Comparison of ENCODE assay signal across 8 mouse cellular contexts in the genomic region with DNA sequence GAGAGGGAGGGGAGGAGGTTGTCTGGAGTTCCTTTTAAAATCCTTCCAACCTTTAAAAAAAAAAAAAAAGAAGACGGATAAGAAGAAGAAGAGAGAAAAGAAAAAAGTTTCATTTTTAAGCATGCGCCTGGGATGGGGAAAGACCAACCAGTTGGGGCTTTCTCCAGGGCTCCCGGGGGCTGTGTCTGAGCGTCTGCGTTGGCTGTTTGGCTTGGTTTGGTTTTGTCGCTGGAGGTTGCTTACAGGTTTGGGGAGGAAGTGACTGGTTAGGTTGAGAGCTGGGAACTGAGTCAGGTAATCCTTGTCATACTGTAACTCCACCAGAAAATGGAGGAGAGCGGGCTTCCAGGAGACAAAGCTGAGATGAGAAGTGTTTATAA. TPM values are rescaled to one million over a fixed set of nuclear protein-coding genes. Genes with fewer than 3 reads are reported as not detected.
DNase-seq lines count a peak whose midpoint lies in the region; ATAC-seq and TF ChIP-seq lines count a peak whose summit lies in the region.

No protein-coding gene starts in this region.

- intact Hi-C loops in heart, adult 2 months (cut with DNase I) = loop anchor here (2.0 to 10.0 kb wide), 4 partner anchors 33 to 275 kb away; no protein-coding TSS in a partner anchor

- no peak for TF ChIP-seq POLR2A in heart, adult 2 months (IDR thresholded peaks at IDR 0.05; ENCODE audit: insufficient read depth, low read depth, low read length)

- H3K27me3 ChIP-seq in heart, adult 2 months (ENCODE audit: control insufficient read depth, insufficient read depth, low read length) = no peaks in the 10 kb centered on the region
- no peaks in the 10 kb centered on the region for H3K27me3 ChIP-seq in embryonic facial prominence, embryonic 14.5 days (replicated peaks; ENCODE audit: control insufficient read depth, insufficient read depth, low read length)
- H3K27me3 ChIP-seq in intestine, postnatal 0 days (replicated peaks; ENCODE audit: control insufficient read depth, insufficient read depth, low read length) = no peaks in the 10 kb centered on the region
- no peaks in the 10 kb centered on the region for H3K27me3 ChIP-seq in midbrain, postnatal 0 days (ENCODE audit: insufficient read depth, low read length)

- peak overlapping the region; percentile 70 for H3K4me3 ChIP-seq in heart, adult 2 months
- H3K4me3 ChIP-seq in embryonic facial prominence, embryonic 14.5 days (ENCODE audit: low read depth, low read length) = peak overlapping the region; percentile 67
- H3K4me3 ChIP-seq in intestine, postnatal 0 days (ENCODE audit: low read depth, low read length) = peak overlapping the region; percentile 81
- H3K4me3 ChIP-seq in midbrain, postnatal 0 days (ENCODE audit: low read depth, low read length) = peak overlapping the region; percentile 63

- H3K27ac ChIP-seq in heart, adult 2 months = peak overlapping the region; percentile 73
- peak overlapping the region; percentile 91 for H3K27ac ChIP-seq in embryonic facial prominence, embryonic 14.5 days (replicated peaks; ENCODE audit: low read depth, low read length)
- peak overlapping the region; percentile 85 for H3K27ac ChIP-seq in intestine, postnatal 0 days (ENCODE audit: low read depth, low read length)
- peak overlapping the region; percentile 95 for H3K27ac ChIP-seq in midbrain, postnatal 0 days (ENCODE audit: low read depth, low read length)

- H3K9ac ChIP-seq in heart, adult 2 months (ENCODE audit: low read depth, low read length) = no peak overlapping the region; the same call in 1 of the 2 replicates
- peak overlapping the region; percentile 86 for H3K9ac ChIP-seq in embryonic facial prominence, embryonic 14.5 days (ENCODE audit: low read depth, low read length)
- peak overlapping the region; percentile 83 for H3K9ac ChIP-seq in intestine, postnatal 0 days (ENCODE audit: low read depth, low read length)
- peak overlapping the region; percentile 73 for H3K9ac ChIP-seq in midbrain, postnatal 0 days (replicated peaks; ENCODE audit: low read length, poor library complexity, severe bottlenecking)

- no peaks in the 10 kb centered on the region for H3K79me2 ChIP-seq in heart, adult 2 months (replicated peaks; ENCODE audit: control insufficient read depth, insufficient read depth, low read length)

- peaks cover 5% of the 10 kb centered on the region for H3K36me3 ChIP-seq in heart, adult 2 months (ENCODE audit: control insufficient read depth, insufficient read depth, low read length)
- no peaks in the 10 kb centered on the region for H3K36me3 ChIP-seq in embryonic facial prominence, embryonic 14.5 days (ENCODE audit: control insufficient read depth, insufficient read depth, low read length)
- no peaks in the 10 kb centered on the region for H3K36me3 ChIP-seq in intestine, postnatal 0 days (ENCODE audit: control insufficient read depth, insufficient read depth)
- H3K36me3 ChIP-seq in midbrain, postnatal 0 days (ENCODE audit: insufficient read depth, low read length) = no peaks in the 10 kb centered on the region

- no peak for ATAC-seq in embryonic facial prominence, embryonic 14.5 days (ENCODE audit: low read depth)
- ATAC-seq in intestine, postnatal 0 days = no peak
- ATAC-seq in midbrain, postnatal 0 days (ENCODE audit: low FRiP score) = no peak

- H3K9me3 ChIP-seq in embryonic facial prominence, embryonic 14.5 days (ENCODE audit: control insufficient read depth, low read length) = no peaks in the 10 kb centered on the region
- H3K9me3 ChIP-seq in intestine, postnatal 0 days (ENCODE audit: control insufficient read depth) = no peaks in the 10 kb centered on the region
- no peaks in the 10 kb centered on the region for H3K9me3 ChIP-seq in midbrain, postnatal 0 days (ENCODE audit: low read length)

- DNase-seq in heart, adult 2 months = peak in 1 of 2 experiments; percentile 40
- no peak for DNase-seq in heart, adult 8-10 months (ENCODE audit: low spot score)
- DNase-seq in ES-CJ7 (ENCODE audit: low read depth, low spot score) = peak; percentile 45
- DNase-seq in embryonic facial prominence, embryonic 14.5 days (ENCODE audit: low spot score) = peak; percentile 59
- DNase-seq in midbrain, postnatal 0 days (ENCODE audit: low spot score) = peak; percentile 46
- no peak for DNase-seq in layer of hippocampus, adult 9-11 months
- DNase-seq in spleen, postnatal 36 days (ENCODE audit: low spot score in 2 of 2) = no peak

- 28% methylated on average over 7 of the region's 7 CpGs for WGBS in heart, adult 2 months
- 6% methylated on average over 7 of the region's 7 CpGs for WGBS in embryonic facial prominence, embryonic 14.5 days
- WGBS in intestine, postnatal 0 days = 12% methylated on average over 7 of the region's 7 CpGs
- 5% methylated on average over 7 of the region's 7 CpGs for WGBS in midbrain, postnatal 0 days

- H3K4me1 ChIP-seq in heart, adult 2 months (ENCODE audit: control insufficient read depth, insufficient read depth, low read length) = peaks cover 6% of the 10 kb centered on the region
- H3K4me1 ChIP-seq in embryonic facial prominence, embryonic 14.5 days (ENCODE audit: control insufficient read depth, insufficient read depth, low read length) = peaks cover 27% of the 10 kb centered on the region
- no peaks in the 10 kb centered on the region for H3K4me1 ChIP-seq in intestine, postnatal 0 days (replicated peaks; ENCODE audit: control insufficient read depth, insufficient read depth, low read length)
- peaks cover 18% of the 10 kb centered on the region; the same call in 1 of the 2 replicates for H3K4me1 ChIP-seq in midbrain, postnatal 0 days (ENCODE audit: insufficient read depth, low read length)

- TF ChIP-seq EP300 in heart, adult 2 months (IDR thresholded peaks at IDR 0.05; ENCODE audit: insufficient read depth, low read depth, low read length) = no peak

- TF ChIP-seq CTCF in heart, adult 2 months (IDR thresholded peaks at IDR 0.05) = no peak
- no peak for TF ChIP-seq CTCF in intestine, postnatal 0 days (IDR thresholded peaks at IDR 0.05; ENCODE audit: low read depth)
- peak; percentile 21 for TF ChIP-seq CTCF in midbrain, postnatal 0 days (IDR thresholded peaks at IDR 0.05)

- H3K4me2 ChIP-seq in embryonic facial prominence, embryonic 14.5 days (ENCODE audit: low read depth, low read length) = peak overlapping the region; percentile 69
- peak overlapping the region; percentile 92 for H3K4me2 ChIP-seq in intestine, postnatal 0 days (replicated peaks; ENCODE audit: low read depth)
- peak overlapping the region; percentile 88 for H3K4me2 ChIP-seq in midbrain, postnatal 0 days (ENCODE audit: low read depth, low read length, poor library complexity, severe bottlenecking)

RNA-seq across cellular contexts. Expression of a gene that starts 4.7 kb away (rescaled TPM):
- total RNA-seq in heart, adult 2 months (2021) = 1 to 10 TPM; 7.5 to 7.6 TPM
- 5.0 and 5.4 TPM in 2 replicates for polyA plus RNA-seq in heart, adult 2 months (2012; rRNA removed)
- total RNA-seq in heart, adult 8-10 months (2022) = 1 to 10 TPM; 4.4 to 7.8 (median 6.4) TPM
- 3.0 and 6.7 TPM in 2 replicates for polyA plus RNA-seq in embryonic facial prominence, embryonic 14.5 days (2014; fragmentation: Nextera tagmentation; extraction: Ambion mirVana)
- 1.1 and 1.5 TPM in 2 replicates for polyA plus RNA-seq in intestine, postnatal 0 days (2015; fragmentation: Nextera tagmentation; extraction: Ambion mirVana)
- 51.5 and 55.2 TPM in 2 replicates for total RNA-seq in midbrain, postnatal 0 days (2014; rRNA removed)
- 6.2 and 9.1 TPM in 2 replicates for polyA plus RNA-seq in midbrain, postnatal 0 days (2015; fragmentation: Nextera tagmentation; extraction: Ambion mirVana)

Comparison
In these comparisons a context has a peak if more than half of its experiments do, and no peak if none do; other contexts are left out.
1. DNase-seq: peak in ES-CJ7 (single experiment), embryonic facial prominence, embryonic 14.5 days (single experiment) and midbrain, postnatal 0 days (single experiment); none in heart, adult 8-10 months (single experiment), layer of hippocampus, adult 9-11 months (single experiment) and spleen, postnatal 36 days (0 of 2).
2. Peak in every context shown above with its lines, with median percentiles within 50 percentile points of each other: H3K27ac ChIP-seq, H3K4me3 ChIP-seq and H3K4me2 ChIP-seq.